Mouse (Mus musculus): Measurements from ENCODE around the gene Gm42791.
A peak's percentile ranks its signal among the peaks of the same experiment; 100 is the strongest.

Gm42791 gene

GRCm38 (mm10) chr5:148952419-148952818 is 42.5 kb downstream of the Gm42791 start:
- DNase-seq (ENCODE audit: low read depth, low spot score), result no peak

GRCm38 (mm10) chr5:148951360-148951759 is 43.6 kb downstream of the Gm42791 start:
- no peak for DNase-seq (ENCODE audit: low read depth, low spot score)

- no peak for DNase-seq (ENCODE audit: low read depth, low spot score)
Observed at GRCm38 (mm10) chr5:148950064-148950463, 44.9 kb downstream of the Gm42791 start.

GRCm38 (mm10) chr5:148948577-148948976 is 46.4 kb downstream of the Gm42791 start:
- no peak for DNase-seq (ENCODE audit: low read depth, low spot score)

GRCm38 (mm10) chr5:148947412-148947811 is 47.5 kb downstream of the Gm42791 start:
- DNase-seq (ENCODE audit: low read depth, low spot score), result no peak

GRCm38 (mm10) chr5:148946787-148947186 is 48.2 kb downstream of the Gm42791 start:
- DNase-seq (ENCODE audit: low read depth, low spot score), result no peak

- no peak for DNase-seq (ENCODE audit: low read depth, low spot score)
Observed at GRCm38 (mm10) chr5:148945735-148946134, 49.2 kb downstream of the Gm42791 start.

- DNase-seq (ENCODE audit: low read depth, low spot score), result no peak
Observed at GRCm38 (mm10) chr5:148944024-148944423, 50.9 kb downstream of the Gm42791 start.

GRCm38 (mm10) chr5:148943444-148943843 is 51.5 kb downstream of the Gm42791 start:
- no peak for DNase-seq (ENCODE audit: low read depth, low spot score)

- no peak for DNase-seq (ENCODE audit: low read depth, low spot score)
Observed at GRCm38 (mm10) chr5:148942957-148943356, 52.0 kb downstream of the Gm42791 start.

GRCm38 (mm10) chr5:148942305-148942704 is 52.6 kb downstream of the Gm42791 start:
- no peak for DNase-seq (ENCODE audit: low read depth, low spot score)

GRCm38 (mm10) chr5:148941867-148942266 is 53.1 kb downstream of the Gm42791 start:
- DNase-seq (ENCODE audit: low read depth, low spot score), result no peak

- DNase-seq (ENCODE audit: low read depth, low spot score), result no peak
Observed at GRCm38 (mm10) chr5:148939948-148940382, 55.0 kb downstream of the Gm42791 start.

- DNase-seq (ENCODE audit: low read depth, low spot score), result no peak
Observed at GRCm38 (mm10) chr5:148936516-148936951, 58.4 kb downstream of the Gm42791 start.

- no peak for DNase-seq (ENCODE audit: low read depth, low spot score)
Observed at GRCm38 (mm10) chr5:148935871-148936270, 59.1 kb downstream of the Gm42791 start.

GRCm38 (mm10) chr5:148935071-148935821 is 59.7 kb downstream of the Gm42791 start:
- no peak for DNase-seq (ENCODE audit: low read depth, low spot score)

- DNase-seq (ENCODE audit: low read depth, low spot score), result no peak
Observed at GRCm38 (mm10) chr5:148934457-148934856, 60.5 kb downstream of the Gm42791 start.

GRCm38 (mm10) chr5:148933767-148934166 is 61.2 kb downstream of the Gm42791 start:
- no peak for DNase-seq (ENCODE audit: low read depth, low spot score)

GRCm38 (mm10) chr5:148931301-148931700 is 63.6 kb downstream of the Gm42791 start:
- DNase-seq (ENCODE audit: low read depth, low spot score), result no peak

- no peak for DNase-seq (ENCODE audit: low read depth, low spot score)
Observed at GRCm38 (mm10) chr5:148929116-148929449, 65.9 kb downstream of the Gm42791 start, which contains the start of gene Katnal1. Gene Katnal1, minus strand, starts transcription at chr5:148929320.

GRCm38 (mm10) chr5:148928382-148929115 is 66.4 kb downstream of the Gm42791 start:
- peak; percentile 89 for DNase-seq (ENCODE audit: low read depth, low spot score)

- DNase-seq (ENCODE audit: low read depth, low spot score), result no peak
Observed at GRCm38 (mm10) chr5:148927717-148928223, 67.2 kb downstream of the Gm42791 start.

GRCm38 (mm10) chr5:148924586-148924985 is 70.4 kb downstream of the Gm42791 start:
- DNase-seq (ENCODE audit: low read depth, low spot score), result no peak
